Mouse (Mus musculus) adrenal gland, adult 8-10 months (tissue): Measurements from ENCODE around the gene Casp7. TPM values are rescaled to one million over a fixed set of nuclear protein-coding genes. Genes with fewer than 3 reads are reported as not detected.
"Not testable (repeated sequence)": the region's sequence is repeated elsewhere in the genome, so short reads cannot be mapped to it uniquely, and the experiment has no call there.

Experiments
- DNase-seq: peaks from one replicate; pipeline ENCODE4 v3.0.0; 2022
- total RNA-seq, 4 experiments: library from RNA; stranded (reverse); gene quantifications; 2 replicates each; pipeline ENCODE4 v1.2.4; 2022

The Casp7 gene
- 10 to 100 TPM in 1 of 4 experiments, 1 to 10 TPM in 3; 5.3 to 12.2 (median 7.7) TPM for total RNA-seq

- DNase-seq: peak; percentile 39
These were observed at the start of gene Casp7 for GRCm38 (mm10) chr19:56396669-56397621. Gene Casp7 (plus strand): TSS chr19:56397129.

DNA sequence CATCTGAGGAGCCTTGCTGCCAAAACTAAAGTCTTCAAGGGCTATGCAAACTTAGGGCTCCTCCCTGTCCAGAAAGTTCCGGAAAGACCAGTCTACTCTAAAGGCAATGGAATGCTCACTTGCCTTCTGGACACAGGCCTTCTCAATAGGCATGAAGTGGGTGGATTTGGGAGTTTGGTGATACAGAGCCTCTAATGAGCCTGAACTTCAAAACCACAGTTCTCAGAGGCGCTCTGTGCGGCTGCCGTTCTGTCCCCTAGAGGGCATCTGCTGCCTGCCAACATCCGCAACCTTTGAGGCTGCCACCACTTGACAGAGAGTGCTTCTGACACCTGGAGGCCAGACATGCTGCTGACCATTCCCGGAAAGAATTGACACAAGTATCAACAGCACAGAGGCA lies 47.6 kb upstream of the Casp7 start:
- DNase-seq: no peak

GRCm38 (mm10) chr19:56353689-56354088 lies 43.2 kb upstream of the Casp7 start:
- DNase-seq: no peak

DNA sequence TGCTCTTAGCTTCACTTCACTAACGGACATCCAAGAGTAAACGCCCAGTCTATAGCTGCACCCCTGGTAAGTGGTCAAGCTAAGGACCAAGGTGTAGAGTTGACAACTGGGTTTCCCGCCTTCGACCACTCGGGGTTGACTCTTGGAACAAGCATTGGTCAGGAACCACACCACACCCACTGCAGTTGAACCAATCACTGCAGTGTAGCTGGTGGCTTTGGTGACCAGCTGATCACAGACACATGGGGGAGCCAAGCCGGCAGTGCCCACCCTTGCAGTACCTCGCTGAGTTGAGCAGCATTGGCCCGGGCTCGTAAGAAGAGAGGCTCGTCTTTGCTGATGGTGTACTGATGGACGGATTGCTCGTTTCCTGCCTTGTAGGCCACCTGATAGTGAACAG lies 41.7 kb upstream of the Casp7 start:
- no peak for DNase-seq

GRCm38 (mm10) chr19:56356480-56357373 lies 40.2 kb upstream of the Casp7 start:
- no peak for DNase-seq

DNA sequence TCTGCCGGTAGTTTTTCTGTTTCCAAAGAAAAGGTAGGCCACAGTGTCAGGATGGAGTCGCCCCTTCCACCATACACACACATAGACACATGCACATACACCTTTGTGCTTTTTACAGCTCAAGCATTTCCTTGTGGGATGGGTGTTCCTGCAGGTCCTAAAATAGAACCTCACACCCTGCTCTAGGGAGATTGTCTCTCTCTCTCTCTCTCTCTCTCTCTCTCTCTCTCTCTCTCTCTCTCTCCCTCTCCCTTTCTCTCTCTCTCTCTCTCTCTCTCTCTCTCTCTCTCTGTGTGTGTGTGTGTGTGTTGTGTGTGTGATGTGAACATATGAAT lies 39.6 kb upstream of the Casp7 start:
- not testable (repeated sequence) for DNase-seq

DNA sequence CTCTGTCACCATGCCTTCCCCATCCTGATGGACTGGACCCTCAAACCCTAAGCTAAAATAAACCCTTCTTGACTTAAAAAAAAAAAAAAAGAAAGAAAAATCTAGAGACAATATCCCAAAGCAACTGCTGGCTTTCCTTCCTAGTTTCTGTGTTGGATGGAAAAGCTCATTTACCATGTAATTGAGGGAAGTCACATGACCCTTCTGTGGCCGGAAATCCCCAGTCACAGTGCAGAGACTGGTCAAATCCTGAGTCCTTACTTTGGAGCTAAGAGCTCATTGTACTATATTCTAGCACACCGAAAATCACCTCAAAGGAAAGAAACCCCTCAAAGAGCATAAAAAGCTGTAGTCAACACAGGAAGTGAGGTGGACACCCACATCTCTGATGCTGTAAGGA lies 38.0 kb upstream of the Casp7 start:
- DNase-seq: no peak

GRCm38 (mm10) chr19:56363721-56364460 lies 33.0 kb upstream of the Casp7 start:
- DNase-seq: no peak

DNA sequence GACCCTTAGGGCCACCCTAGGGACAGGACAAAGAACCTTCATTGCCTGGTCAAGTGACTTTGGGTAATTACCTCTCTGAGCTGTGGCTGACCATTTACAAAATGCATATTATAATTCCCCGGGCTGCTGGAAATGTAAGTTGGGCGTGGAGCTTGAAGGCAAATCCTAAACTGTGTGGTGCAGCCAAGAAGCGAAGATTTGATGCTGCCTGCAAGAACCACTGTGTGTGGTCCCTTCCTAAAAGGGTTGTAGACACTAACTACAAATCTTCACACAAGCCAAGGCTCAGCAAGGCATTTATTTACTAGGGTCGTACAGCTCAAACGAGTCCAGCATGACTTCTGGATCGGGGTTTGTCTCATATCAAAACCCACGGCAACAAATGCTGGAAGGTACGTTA lies 32.4 kb upstream of the Casp7 start:
- DNase-seq: no peak

- DNase-seq: no peak
These were observed 30.8 kb upstream of the Casp7 start for GRCm38 (mm10) chr19:56366168-56366567.

DNA sequence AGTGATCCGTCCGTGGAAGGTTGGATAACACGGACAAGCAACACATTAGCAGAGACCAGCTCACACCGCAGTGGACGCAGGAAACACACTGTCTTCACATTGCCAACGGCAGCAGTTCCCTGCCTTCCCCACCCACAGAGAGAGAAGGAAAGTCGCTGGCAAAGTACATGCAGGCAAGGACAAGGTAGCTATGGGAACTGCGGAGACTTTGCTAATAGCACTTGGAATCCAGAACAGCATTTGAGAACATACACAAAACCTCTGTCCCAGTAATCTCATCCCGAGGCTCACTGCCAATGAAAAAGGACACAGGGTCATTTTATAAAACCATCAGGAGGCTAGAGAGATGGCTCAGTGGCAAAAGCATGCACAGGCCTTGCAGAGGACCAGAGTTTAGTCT lies 30.3 kb upstream of the Casp7 start:
- DNase-seq: no peak

- no peak for DNase-seq
These were observed 29.2 kb upstream of the Casp7 start for GRCm38 (mm10) chr19:56367778-56368177.

DNA sequence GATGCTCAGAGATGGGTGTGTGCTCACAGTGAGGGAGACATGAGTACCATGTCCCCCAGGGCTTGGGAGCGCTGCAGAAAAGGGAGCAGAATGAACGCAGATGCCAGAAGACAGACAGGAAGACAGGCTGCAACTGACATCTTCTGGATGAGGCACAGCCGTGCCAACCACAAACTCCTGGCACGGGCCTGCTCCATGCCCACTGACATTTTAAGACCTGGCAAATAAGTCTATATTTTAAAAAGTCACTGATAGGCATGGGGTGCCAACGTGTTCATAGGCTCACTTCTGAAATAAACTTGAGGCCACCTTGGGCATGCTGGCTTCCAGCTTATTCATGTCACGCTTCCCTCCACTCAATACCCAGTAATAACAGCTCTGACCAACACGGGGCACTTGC lies 28.0 kb upstream of the Casp7 start:
- no peak for DNase-seq

DNA sequence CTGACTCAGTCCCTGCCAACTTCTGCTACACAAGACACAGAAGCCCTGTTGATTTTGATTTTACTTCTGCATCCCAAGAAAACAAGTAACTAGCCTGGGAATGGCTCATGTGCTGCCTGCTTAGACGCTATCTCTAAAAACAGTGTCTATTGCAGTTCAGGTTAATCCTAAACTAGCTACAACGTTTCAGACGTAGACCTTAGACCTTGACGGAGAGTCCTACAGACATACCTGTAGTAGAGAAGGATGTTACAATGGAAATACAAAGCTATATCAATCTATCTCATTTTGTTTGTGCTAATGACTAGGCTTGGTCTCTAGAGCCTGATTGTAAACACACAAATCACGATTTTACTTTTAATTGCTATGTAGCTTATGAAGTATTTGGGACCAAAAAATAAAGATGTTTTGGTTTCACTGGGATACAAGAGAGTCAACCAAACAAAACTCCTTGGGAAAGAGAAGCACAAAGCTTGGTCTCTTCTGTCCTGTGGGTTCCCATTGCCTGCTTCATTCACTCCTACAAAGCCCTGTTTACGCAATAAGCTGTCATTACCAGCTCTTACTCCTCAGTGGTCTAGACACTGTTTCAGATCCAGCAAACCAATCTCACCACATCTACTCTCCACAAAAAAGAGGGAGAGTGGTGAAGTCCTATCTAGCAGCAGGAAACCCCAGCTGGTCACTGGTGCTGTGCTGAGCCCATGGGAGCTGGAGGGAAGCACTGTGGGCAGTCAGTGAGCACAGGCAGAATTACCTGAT lies 26.4 kb upstream of the Casp7 start:
- no peak for DNase-seq

GRCm38 (mm10) chr19:56372226-56372625 lies 24.7 kb upstream of the Casp7 start:
- no peak for DNase-seq

GRCm38 (mm10) chr19:56373246-56373645 lies 23.7 kb upstream of the Casp7 start:
- no peak for DNase-seq

DNA sequence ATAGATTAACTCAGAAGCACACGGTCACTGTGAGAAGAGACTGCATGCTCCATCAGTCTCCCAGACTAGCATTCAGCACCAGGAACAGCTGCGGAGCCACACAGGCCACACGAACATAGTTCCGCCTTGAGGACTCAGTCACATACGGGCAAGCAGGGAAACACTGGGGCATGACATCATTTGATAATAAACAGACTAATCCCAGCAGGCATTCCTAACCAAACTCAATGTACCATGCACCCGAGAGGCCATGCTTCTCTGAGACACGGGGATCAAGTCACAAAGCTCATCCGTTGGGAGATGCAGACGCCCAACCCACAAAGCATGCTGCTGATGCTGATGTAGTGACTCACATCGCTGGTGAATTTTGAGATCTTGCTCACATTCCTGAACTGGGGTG lies 22.9 kb upstream of the Casp7 start:
- DNase-seq: no peak

- DNase-seq: no peak
These were observed 18.9 kb upstream of the Casp7 start for GRCm38 (mm10) chr19:56378007-56378406.

DNA sequence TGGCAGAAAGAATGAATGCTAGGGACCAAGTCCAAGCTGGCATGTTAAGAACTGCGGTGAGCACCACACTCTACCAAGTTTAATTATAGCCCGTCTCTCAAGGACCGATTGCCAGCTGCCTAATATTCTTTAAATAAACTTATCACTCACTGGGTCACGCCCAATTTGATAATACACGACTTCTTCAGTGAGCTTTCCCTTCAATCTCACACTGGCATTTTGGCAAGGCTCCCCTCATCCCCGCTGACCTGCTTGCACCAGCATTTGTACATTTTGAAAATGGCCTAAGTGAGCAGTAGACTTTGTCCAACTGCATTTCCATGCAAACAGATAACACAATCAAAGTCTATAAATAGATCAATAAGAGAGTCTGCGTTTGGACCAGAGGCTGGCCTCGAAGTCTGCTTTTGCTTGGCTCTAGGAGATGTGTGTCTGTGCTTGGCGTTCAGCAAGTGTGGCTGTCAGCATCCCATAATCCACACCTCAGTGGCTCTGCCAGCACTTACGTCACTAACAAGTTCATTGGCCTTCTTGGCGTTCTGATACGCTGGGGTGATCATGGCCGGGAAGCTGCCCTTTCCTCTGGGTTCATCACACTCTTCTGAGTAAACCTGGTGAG lies 18.3 kb upstream of the Casp7 start:
- no peak for DNase-seq

DNA sequence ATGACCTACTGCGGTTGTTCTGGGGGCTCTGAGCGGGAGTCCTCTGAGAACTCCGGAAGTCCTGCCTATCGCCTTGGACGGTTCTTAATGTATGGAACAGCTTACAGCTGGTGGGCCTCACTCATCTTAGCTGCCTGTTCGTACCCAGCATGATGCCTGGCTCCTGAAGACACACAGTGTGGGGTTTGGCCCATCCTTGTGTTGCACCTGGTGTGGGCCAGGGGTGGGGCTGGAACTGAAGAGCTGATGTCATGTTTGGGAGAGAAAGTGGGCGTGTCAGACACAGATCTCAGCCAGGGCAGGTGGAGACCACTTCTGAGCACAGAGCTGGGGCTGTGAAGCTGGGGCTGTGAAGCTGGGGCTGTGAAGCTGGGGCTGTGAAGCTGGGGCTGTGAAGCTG lies 16.6 kb upstream of the Casp7 start:
- no peak for DNase-seq

DNA sequence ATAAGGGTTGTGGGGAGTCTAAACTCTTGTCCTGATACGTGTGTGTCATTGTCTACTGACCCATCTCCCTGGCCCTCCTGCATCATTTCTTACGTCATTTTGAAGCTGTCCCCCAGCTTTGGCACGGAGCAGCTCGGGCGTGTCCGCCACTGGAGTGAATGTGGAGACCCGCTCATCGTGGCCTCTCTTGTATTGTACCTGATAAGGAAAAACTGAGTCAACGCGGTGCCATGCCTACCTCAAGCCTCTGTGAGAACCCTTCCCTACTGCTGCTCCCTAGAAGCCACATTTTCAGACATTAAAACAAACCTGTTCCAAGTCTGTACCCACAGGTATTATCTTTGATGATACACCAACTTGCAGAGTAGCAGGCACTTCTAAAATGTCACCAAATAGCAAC lies 15.5 kb upstream of the Casp7 start:
- no peak for DNase-seq

DNA sequence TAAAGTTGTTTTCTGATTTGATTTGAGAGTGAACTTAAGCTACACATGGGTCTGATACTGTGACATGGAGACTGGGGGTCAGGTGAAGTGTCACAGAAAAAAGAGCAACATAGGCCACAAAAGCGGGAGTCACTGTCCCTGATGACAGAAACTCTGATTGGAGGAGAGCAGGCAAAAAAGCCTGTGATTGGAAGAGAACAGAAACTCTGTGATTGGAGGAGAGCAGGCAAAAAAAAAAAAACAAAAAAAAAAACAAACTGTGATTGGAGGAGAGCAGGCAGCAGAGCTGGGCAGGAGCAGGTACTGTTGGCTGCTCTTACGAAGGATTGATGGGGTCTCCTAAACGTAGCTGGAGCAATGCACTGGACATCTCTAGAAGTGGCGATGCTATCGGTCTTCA lies 11.4 kb upstream of the Casp7 start:
- no peak for DNase-seq
